Mouse (Mus musculus) heart, postnatal 4 days (tissue): ENCODE results near the gene Strn. TPM values are rescaled to one million over a fixed set of nuclear protein-coding genes. Genes with fewer than 3 reads are reported as not detected.
"Not testable (repeated sequence)": the region's sequence is repeated elsewhere in the genome, so short reads cannot be mapped to it uniquely, and the experiment has no call there.

ENCODE experiments used
- DNase-seq: peaks from one replicate; pipeline ENCODE4 v3.0.0; 2021
- total RNA-seq, 2 experiments: library from RNA; stranded (reverse); gene quantifications; 2 replicates each; pipeline ENCODE4 v1.2.3; 2021

The Strn gene
- total RNA-seq, 2 experiments from 2014 or later: 49.7 to 52.8 TPM

GRCm38 (mm10) chr17:78708422-78708821 is 28.6 kb downstream of the Strn start:
- DNase-seq: no peak

GRCm38 (mm10) chr17:78702988-78703387 is 34.0 kb downstream of the Strn start:
- no peak for DNase-seq

GRCm38 (mm10) chr17:78698965-78699364 is 38.0 kb downstream of the Strn start:
- no peak for DNase-seq

- DNase-seq: no peak
These were observed 39.5 kb downstream of the Strn start for GRCm38 (mm10) chr17:78697462-78697861.

GRCm38 (mm10) chr17:78696922-78697321 is 40.1 kb downstream of the Strn start:
- DNase-seq: no peak

GRCm38 (mm10) chr17:78689231-78689630 is 47.8 kb downstream of the Strn start:
- DNase-seq: not testable (repeated sequence)

- no peak for DNase-seq
These were observed 49.0 kb downstream of the Strn start for GRCm38 (mm10) chr17:78687971-78688370.

- no peak for DNase-seq
These were observed 52.0 kb downstream of the Strn start for GRCm38 (mm10) chr17:78685004-78685403.

GRCm38 (mm10) chr17:78682351-78682750 is 54.6 kb downstream of the Strn start:
- no peak for DNase-seq

GRCm38 (mm10) chr17:78679503-78679902 is 57.5 kb downstream of the Strn start:
- DNase-seq: no peak

- DNase-seq: no peak
These were observed 60.2 kb downstream of the Strn start for GRCm38 (mm10) chr17:78676813-78677212.

GRCm38 (mm10) chr17:78664962-78665545 is 71.9 kb downstream of the Strn start:
- no peak for DNase-seq

GRCm38 (mm10) chr17:78654841-78655240 is 82.2 kb downstream of the Strn start:
- no peak for DNase-seq

- no peak for DNase-seq
These were observed 93.0 kb downstream of the Strn start for GRCm38 (mm10) chr17:78643853-78644475.

GRCm38 (mm10) chr17:78642259-78642658 is 94.7 kb downstream of the Strn start:
- no peak for DNase-seq

GRCm38 (mm10) chr17:78640387-78640786 is 96.6 kb downstream of the Strn start:
- DNase-seq: no peak

GRCm38 (mm10) chr17:78639099-78639498 is 97.9 kb downstream of the Strn start:
- DNase-seq: peak; percentile 67

- DNase-seq: no peak
These were observed 99.9 kb downstream of the Strn start for GRCm38 (mm10) chr17:78637140-78637539.

GRCm38 (mm10) chr17:78635616-78636015 is 101.4 kb downstream of the Strn start:
- no peak for DNase-seq

- DNase-seq: no peak
These were observed 112.1 kb downstream of the Strn start for GRCm38 (mm10) chr17:78624941-78625340.

GRCm38 (mm10) chr17:78621863-78622262 is 115.1 kb downstream of the Strn start:
- DNase-seq: no peak

- no peak for DNase-seq
These were observed 116.3 kb downstream of the Strn start for GRCm38 (mm10) chr17:78620740-78621139.

GRCm38 (mm10) chr17:78619981-78620380 is 117.0 kb downstream of the Strn start:
- no peak for DNase-seq

GRCm38 (mm10) chr17:78618164-78618693 is 118.8 kb downstream of the Strn start:
- DNase-seq: no peak
